Mouse (Mus musculus): ENCODE measurements around the gene Auts2.

Gene Auts2

GRCm38 (mm10) chr5:131733324-131733660 lies 809.9 kb downstream of the Auts2 start:
- in situ Hi-C loops (cut with MseI, MboI) = no loop called here

- in situ Hi-C loops (cut with MseI, MboI) = no loop called here
These were observed 810.4 kb downstream of the Auts2 start for GRCm38 (mm10) chr5:131732631-131733323.

- in situ Hi-C loops (cut with MseI, MboI) = no loop called here
These were observed 813.7 kb downstream of the Auts2 start for GRCm38 (mm10) chr5:131729456-131729855.

- in situ Hi-C loops (cut with MseI, MboI) = no loop called here
These were observed 815.2 kb downstream of the Auts2 start for GRCm38 (mm10) chr5:131727909-131728308.

GRCm38 (mm10) chr5:131724508-131724907 lies 818.6 kb downstream of the Auts2 start:
- in situ Hi-C loops (cut with MseI, MboI) = no loop called here

GRCm38 (mm10) chr5:131722791-131723190 lies 820.4 kb downstream of the Auts2 start:
- in situ Hi-C loops (cut with MseI, MboI) = no loop called here

GRCm38 (mm10) chr5:131722361-131722760 lies 820.8 kb downstream of the Auts2 start:
- in situ Hi-C loops (cut with MseI, MboI) = no loop called here

GRCm38 (mm10) chr5:131718013-131718412 lies 825.1 kb downstream of the Auts2 start:
- in situ Hi-C loops (cut with MseI, MboI) = no loop called here

GRCm38 (mm10) chr5:131717359-131717965 lies 825.7 kb downstream of the Auts2 start:
- in situ Hi-C loops (cut with MseI, MboI) = no loop called here

GRCm38 (mm10) chr5:131714979-131715378 lies 828.2 kb downstream of the Auts2 start:
- in situ Hi-C loops (cut with MseI, MboI) = no loop called here

- in situ Hi-C loops (cut with MseI, MboI) = no loop called here
These were observed 830.7 kb downstream of the Auts2 start for GRCm38 (mm10) chr5:131712441-131712840.

- in situ Hi-C loops (cut with MseI, MboI) = no loop called here
These were observed 831.5 kb downstream of the Auts2 start for GRCm38 (mm10) chr5:131711474-131712129.

- in situ Hi-C loops (cut with MseI, MboI) = no loop called here
These were observed 832.2 kb downstream of the Auts2 start for GRCm38 (mm10) chr5:131710735-131711473.

GRCm38 (mm10) chr5:131707471-131707870 lies 835.7 kb downstream of the Auts2 start:
- in situ Hi-C loops (cut with MseI, MboI) = no loop called here

GRCm38 (mm10) chr5:131703729-131704128 lies 839.4 kb downstream of the Auts2 start:
- in situ Hi-C loops (cut with MseI, MboI) = no loop called here

GRCm38 (mm10) chr5:131702840-131703392 lies 840.2 kb downstream of the Auts2 start:
- in situ Hi-C loops (cut with MseI, MboI) = no loop called here

GRCm38 (mm10) chr5:131698900-131699299 lies 844.2 kb downstream of the Auts2 start:
- in situ Hi-C loops (cut with MseI, MboI) = no loop called here

GRCm38 (mm10) chr5:131690781-131691180 lies 852.4 kb downstream of the Auts2 start:
- in situ Hi-C loops (cut with MseI, MboI) = no loop called here

- in situ Hi-C loops (cut with MseI, MboI) = no loop called here
These were observed 856.1 kb downstream of the Auts2 start for GRCm38 (mm10) chr5:131686956-131687618.

- in situ Hi-C loops (cut with MseI, MboI) = no loop called here
These were observed 862.9 kb downstream of the Auts2 start for GRCm38 (mm10) chr5:131680127-131680845.

GRCm38 (mm10) chr5:131679523-131679922 lies 863.6 kb downstream of the Auts2 start:
- in situ Hi-C loops (cut with MseI, MboI) = no loop called here
